Mouse (Mus musculus): ENCODE measurements around the gene Saal1.

DNA sequence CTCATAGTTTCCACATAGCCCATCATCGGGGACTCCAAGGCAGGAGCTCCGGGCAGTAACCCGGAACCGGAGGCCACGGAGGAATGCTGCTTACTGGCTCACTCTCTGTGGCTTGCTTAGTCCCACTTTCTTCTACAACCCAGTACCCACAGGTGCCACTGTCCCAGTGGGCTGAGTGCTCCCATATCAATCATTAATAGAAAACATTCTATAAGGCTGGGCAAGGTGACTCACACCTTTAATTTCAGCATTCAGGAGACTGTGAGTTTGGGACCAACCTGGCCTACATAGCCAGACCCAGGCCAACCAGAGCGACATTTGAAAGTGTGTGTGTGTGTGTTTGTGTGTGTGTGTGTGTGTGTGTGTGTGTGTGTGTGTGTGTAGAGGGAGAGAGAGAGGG lies 12.9 kb upstream of the Saal1 start:
- TF ChIP-seq CTCF (IDR thresholded peaks at IDR 0.05; ENCODE audit: borderline replicate concordance, insufficient read depth, low read depth, low read length): no peak
- TF ChIP-seq POLR2A (IDR thresholded peaks at IDR 0.05; ENCODE audit: borderline replicate concordance, insufficient read depth, low read length): no peak
